Comparison of ENCODE assay signal across 13 mouse cellular contexts in genomic region chr6:29931181-29931580, GRCm38 (mm10).
DNase-seq lines count a peak whose midpoint lies in the region.
"Had no signal": no experiment of that assay in that cellular context is flagged by ENCODE, and none has a peak within 500 bp of the region (broad histone marks: within the 10 kb centered on the region; RNA-seq: fewer than 3 reads in every experiment).

No protein-coding gene starts in this region.

- DNase-seq in kidney, adult 11 months = peak; percentile 12
- DNase-seq in kidney, postnatal 4 days = no peak
- DNase-seq in kidney, adult 9 months = peak; percentile 57
- DNase-seq in kidney, postnatal 10 days = no peak
- DNase-seq: adrenal gland, adult 2 months; adrenal gland, postnatal 10 days; adrenal gland, postnatal 25 days; cerebellum, adult 11 months; cerebellum, adult 18-20 months; cerebellum, adult 8-10 months; cerebellum, adult 9-11 months; cerebellum, postnatal 36 days; embryo, embryonic 11 days had no signal

Comparison
In these comparisons a context has a peak if more than half of its experiments do, and no peak if none do; other contexts are left out.
1. DNase-seq: peak in kidney, adult 11 months (single experiment) and kidney, adult 9 months (single experiment); none in kidney, postnatal 4 days (0 of 2) and kidney, postnatal 10 days (single experiment).